In genomic region chr17:12737934-12738333, GRCm38 (mm10) we compare ENCODE assay signal across 14 mouse cellular contexts. TPM values are rescaled to one million over a fixed set of nuclear protein-coding genes. Genes with fewer than 3 reads are reported as not detected.
DNase-seq lines count a peak whose midpoint lies in the region; ATAC-seq lines count a peak whose summit lies in the region.
"Had no signal": no experiment of that assay in that cellular context is flagged by ENCODE, and none has a peak within 500 bp of the region (broad histone marks: within the 10 kb centered on the region; RNA-seq: fewer than 3 reads in every experiment).

No protein-coding gene starts in this region.

- H3K27ac ChIP-seq in intestine, embryonic 15.5 days = peak overlapping the region; percentile 24
- H3K27ac ChIP-seq: neural tube, embryonic 13.5 days had no signal

- peaks cover 27% of the 10 kb centered on the region for H3K4me1 ChIP-seq in intestine, embryonic 15.5 days (replicated peaks)

- 31% methylated on average over 1 of the region's 1 CpGs for WGBS in intestine, embryonic 15.5 days

- no peaks in the 10 kb centered on the region for H3K27me3 ChIP-seq in intestine, embryonic 15.5 days (replicated peaks)
- H3K27me3 ChIP-seq: neural tube, embryonic 13.5 days had no signal

- H3K4me3 ChIP-seq in intestine, embryonic 15.5 days (replicated peaks) = no peak overlapping the region
- H3K4me3 ChIP-seq: neural tube, embryonic 13.5 days had no signal

- ATAC-seq in intestine, embryonic 15.5 days = no peak

- H3K9me3 ChIP-seq in intestine, embryonic 15.5 days = no peaks in the 10 kb centered on the region

- no peak overlapping the region for H3K4me2 ChIP-seq in intestine, embryonic 15.5 days (replicated peaks)
- H3K4me2 ChIP-seq: liver, embryonic 11.5 days; midbrain, embryonic 11.5 days; neural tube, embryonic 13.5 days had no signal

- no peak overlapping the region for H3K9ac ChIP-seq in intestine, embryonic 15.5 days
- H3K9ac ChIP-seq: neural tube, embryonic 13.5 days had no signal

- peaks cover 26% of the 10 kb centered on the region for H3K36me3 ChIP-seq in intestine, embryonic 15.5 days

- DNase-seq in left cerebral cortex, adult 18-20 months (ENCODE audit: low spot score in 2 of 2) = peak; percentile 31 to 52
- DNase-seq in left cerebral cortex, adult 11 months (ENCODE audit: low spot score) = no peak
- peak; percentile 73 for DNase-seq in Muller cell, postnatal 12 days (ENCODE audit: inconsistent ontology term)
- DNase-seq in adipocyte (ENCODE audit: low spot score) = peak; percentile 50
- no peak for DNase-seq in layer of hippocampus, adult 8-10 months (ENCODE audit: low spot score in 2 of 2)
- no peak for DNase-seq in urinary bladder, adult 18-20 months (ENCODE audit: low spot score in 2 of 2)
- DNase-seq: adrenal gland, postnatal 36 days; cerebellum, adult 8-10 months; kidney, postnatal 36 days; thymus, postnatal 36 days had no signal

RNA-seq across cellular contexts. Expression of gene Igf2r, which starts 31.5 kb away (rescaled TPM):
- 10 to 100 TPM; 26.9 to 27.0 TPM for total RNA-seq in left cerebral cortex, adult 18-20 months (2021)
- 37.5 and 38.9 TPM in 2 replicates for polyA plus RNA-seq in intestine, embryonic 15.5 days (2015; fragmentation: Nextera tagmentation; extraction: Ambion mirVana)
- total RNA-seq in layer of hippocampus, adult 8-10 months (2022) = 10 to 100 TPM; 26.5 to 31.7 (median 27.7) TPM

Comparison
In these comparisons a context has a peak if more than half of its experiments do, and no peak if none do; other contexts are left out.
1. DNase-seq: peak in left cerebral cortex, adult 18-20 months (2 of 2), Muller cell, postnatal 12 days (single experiment) and adipocyte (single experiment); none in left cerebral cortex, adult 11 months (single experiment), layer of hippocampus, adult 8-10 months (0 of 2) and urinary bladder, adult 18-20 months (0 of 2).